In the genomic region with DNA sequence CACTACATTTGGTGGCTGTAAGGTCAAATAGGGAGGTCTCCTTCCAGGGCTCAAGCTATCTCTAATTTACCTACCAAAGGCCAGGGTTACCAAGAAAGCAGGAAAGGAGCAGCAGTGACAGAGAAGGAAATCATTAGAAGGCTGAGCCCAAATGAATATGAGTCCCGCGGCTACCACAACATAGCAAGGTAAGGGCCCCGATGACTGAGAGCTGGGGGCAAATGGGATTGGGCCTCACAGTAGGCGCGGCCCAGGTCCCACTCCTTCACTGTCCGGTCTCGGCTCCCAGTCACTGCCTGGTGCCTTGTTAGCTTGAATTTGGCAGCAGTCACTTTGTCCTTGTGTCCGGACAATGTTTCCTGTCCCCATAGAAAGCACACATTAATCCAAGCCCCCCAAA, we compare ENCODE assay signal across 22 mouse cellular contexts. TPM values are rescaled to one million over a fixed set of nuclear protein-coding genes. Genes with fewer than 3 reads are reported as not detected.
DNase-seq lines count a peak whose midpoint lies in the region; ATAC-seq and TF ChIP-seq lines count a peak whose summit lies in the region.
"Had no signal": no experiment of that assay in that cellular context is flagged by ENCODE, and none has a peak within 500 bp of the region (broad histone marks: within the 10 kb centered on the region; RNA-seq: fewer than 3 reads in every experiment).

No protein-coding gene starts in this region.

- no peak for ATAC-seq in heart, embryonic 12.5 days (ENCODE audit: insufficient number of reproducible peaks, low FRiP score)
- ATAC-seq in forebrain, embryonic 14.5 days: no peak
- ATAC-seq: activated CD4-positive, CD25-positive, alpha-beta regulatory T cell, adult 4 months; CD4-positive, CD25-positive, alpha-beta regulatory T cell, adult 4 months; Patski had no signal

- H3K4me3 ChIP-seq in heart, embryonic 12.5 days: no peak overlapping the region
- no peak overlapping the region for H3K4me3 ChIP-seq in heart, embryonic 10.5 days
- H3K4me3 ChIP-seq in CH12.LX (replicated peaks in 1 of 3; ENCODE audit: low read depth in 2 of 3, low read length in 2 of 3, poor library complexity in 1 of 3): no peak overlapping the region
- H3K4me3 ChIP-seq in forebrain, embryonic 14.5 days (ENCODE audit: low read depth, low read length): no peak overlapping the region

- in situ Hi-C loops in CH12.LX (cut with MboI; ENCODE audit: low pct_ligation_motif_present, low pct_unique_long_range_greater_than_20kb, low sequenced_read_pairs): no loop called here

- H3K79me2 ChIP-seq in CH12.LX (replicated peaks; ENCODE audit: control insufficient read depth, extremely low read depth, insufficient read depth, poor library complexity, severe bottlenecking): no peaks in the 10 kb centered on the region

- WGBS in heart, embryonic 12.5 days: 88% methylated on average over 8 of the region's 8 CpGs
- 86% methylated on average over 8 of the region's 8 CpGs for WGBS in heart, embryonic 10.5 days
- WGBS in forebrain, embryonic 14.5 days: 94% methylated on average over 8 of the region's 8 CpGs

- peaks cover 64% of the 10 kb centered on the region for H3K36me3 ChIP-seq in heart, embryonic 12.5 days
- peaks cover 47% of the 10 kb centered on the region for H3K36me3 ChIP-seq in heart, embryonic 10.5 days
- H3K36me3 ChIP-seq in CH12.LX (replicated peaks in 1 of 2; ENCODE audit: control insufficient read depth in 1 of 2, insufficient read depth in 1 of 2, low read length in 1 of 2): peaks cover 66 to 91% of the 10 kb centered on the region in 2 experiments
- peaks cover 7% of the 10 kb centered on the region for H3K36me3 ChIP-seq in forebrain, embryonic 14.5 days (ENCODE audit: control insufficient read depth, insufficient read depth, low read length)

- TF ChIP-seq RAD21 in CH12.LX (IDR thresholded peaks at IDR 0.05; ENCODE audit: low read depth, low read length): no peak

- H3K27ac ChIP-seq in heart, embryonic 12.5 days (ENCODE audit: poor library complexity, severe bottlenecking): no peak overlapping the region
- no peak overlapping the region for H3K27ac ChIP-seq in heart, embryonic 10.5 days
- H3K27ac ChIP-seq in CH12.LX (ENCODE audit: insufficient read depth, low read depth): 0 out of 2 replicates have a peak overlapping the region, but pooled peaks have one; percentile 20
- no peak overlapping the region for H3K27ac ChIP-seq in forebrain, embryonic 14.5 days (ENCODE audit: low read depth, low read length)

- H3K9ac ChIP-seq in heart, embryonic 12.5 days: no peak overlapping the region
- H3K9ac ChIP-seq in CH12.LX (ENCODE audit: insufficient read depth, low read depth): no peak overlapping the region
- no peak overlapping the region for H3K9ac ChIP-seq in forebrain, embryonic 14.5 days (ENCODE audit: low read length)

- DNase-seq in heart, adult 11 months: peak; percentile 88
- DNase-seq in heart, embryonic 10.5 days (ENCODE audit: low spot score): peak; percentile 70
- DNase-seq in heart, postnatal 4 days: no peak
- peak; percentile 37 for DNase-seq in testis, postnatal 10 days (ENCODE audit: low spot score)
- DNase-seq in testis, postnatal 14 days (ENCODE audit: low spot score): no peak
- DNase-seq in CH12.LX (ENCODE audit: extremely low read depth): no peak
- no peak for DNase-seq in forebrain, embryonic 14.5 days (ENCODE audit: low spot score)
- DNase-seq: adrenal gland, adult 2 months; adrenal gland, adult 8-10 months; adrenal gland, postnatal 10 days; adrenal gland, postnatal 14 days; adrenal gland, postnatal 25 days; adrenal gland, postnatal 36 days; B cell, adult 2 months; cerebellum, adult 11 months; cerebellum, adult 11-12 months; cerebellum, adult 18-20 months had no signal

- TF ChIP-seq POLR2A in CH12.LX (IDR thresholded peaks at IDR 0.05; ENCODE audit: low read depth, low read length): no peak; the same call in 1 of the 2 replicates

- no peaks in the 10 kb centered on the region for H3K9me3 ChIP-seq in heart, embryonic 12.5 days (replicated peaks)
- no peaks in the 10 kb centered on the region for H3K9me3 ChIP-seq in heart, embryonic 10.5 days
- no peaks in the 10 kb centered on the region for H3K9me3 ChIP-seq in CH12.LX (replicated peaks; ENCODE audit: low read length)
- no peaks in the 10 kb centered on the region for H3K9me3 ChIP-seq in forebrain, embryonic 14.5 days (replicated peaks; ENCODE audit: control insufficient read depth, low read length)
- H3K9me3 ChIP-seq: G1E had no signal

- peaks cover 12% of the 10 kb centered on the region for H3K4me1 ChIP-seq in heart, embryonic 12.5 days (replicated peaks)
- peaks cover 20% of the 10 kb centered on the region for H3K4me1 ChIP-seq in heart, embryonic 10.5 days
- H3K4me1 ChIP-seq in CH12.LX (ENCODE audit: control insufficient read depth in 1 of 2, insufficient read depth in 2 of 2): peaks cover 16 to 80% of the 10 kb centered on the region in 2 experiments
- no peaks in the 10 kb centered on the region for H3K4me1 ChIP-seq in forebrain, embryonic 14.5 days (ENCODE audit: control insufficient read depth, insufficient read depth, low read length)

- no peak for TF ChIP-seq CTCF in CH12.LX (conservative IDR thresholded peaks at IDR 0.05 in 1 of 2, IDR thresholded peaks at IDR 0.05 in 1 of 2; ENCODE audit: low read depth in 2 of 2, low read length in 2 of 2)

- H3K27me3 ChIP-seq in heart, embryonic 12.5 days (replicated peaks): no peaks in the 10 kb centered on the region
- peaks cover 18% of the 10 kb centered on the region for H3K27me3 ChIP-seq in heart, embryonic 10.5 days (ENCODE audit: insufficient read depth, poor library complexity, severe bottlenecking)
- no peaks in the 10 kb centered on the region for H3K27me3 ChIP-seq in CH12.LX (replicated peaks)
- H3K27me3 ChIP-seq in forebrain, embryonic 14.5 days (replicated peaks; ENCODE audit: control insufficient read depth, insufficient read depth, low read length): no peaks in the 10 kb centered on the region
- H3K27me3 ChIP-seq: Patski had no signal

- no peak for TF ChIP-seq EP300 in CH12.LX (IDR thresholded peaks at IDR 0.05; ENCODE audit: low read length)

- dilution Hi-C loops in CH12.LX (cut with MboI; ENCODE audit: extremely low pct_ligation_motif_present, extremely low pct_unique_long_range_greater_than_20kb, low sequenced_read_pairs): no loop called here

- no peak overlapping the region for H3K4me2 ChIP-seq in heart, embryonic 12.5 days
- H3K4me2 ChIP-seq in CH12.LX (ENCODE audit: insufficient read depth, low read depth, poor library complexity, severe bottlenecking): no peak overlapping the region
- H3K4me2 ChIP-seq in forebrain, embryonic 14.5 days (ENCODE audit: low read length): no peak overlapping the region

TF ChIP-seq in CH12.LX, 34 proteins besides CTCF, POLR2A, EP300 and RAD21:
- TF ChIP-seq JUN (IDR thresholded peaks at IDR 0.05; ENCODE audit: insufficient read depth, low read depth, low read length) (no peak), SIN3A (IDR thresholded peaks at IDR 0.05; ENCODE audit: low read length) (no peak), CHD1 (IDR thresholded peaks at IDR 0.05; ENCODE audit: low read depth, low read length) (no peak), USF2 (conservative IDR thresholded peaks at IDR 0.05; ENCODE audit: low read depth, low read length) (no peak), ZKSCAN1 (IDR thresholded peaks at IDR 0.05; ENCODE audit: borderline replicate concordance, low read depth, low read length) (no peak), USF1 (IDR thresholded peaks at IDR 0.05; ENCODE audit: low read depth, low read length) (no peak), TCF12 (IDR thresholded peaks at IDR 0.05; ENCODE audit: low read depth, low read length) (no peak), POLR2AphosphoS2 (IDR thresholded peaks at IDR 0.05; ENCODE audit: low read depth, low read length) (no peak), CHD2 (IDR thresholded peaks at IDR 0.05; ENCODE audit: low read length) (no peak), JUND (conservative IDR thresholded peaks at IDR 0.05; ENCODE audit: low read depth, low read length) (no peak), IRF4 (IDR thresholded peaks at IDR 0.05; ENCODE audit: low read depth, low read length) (no peak), MEF2A (IDR thresholded peaks at IDR 0.05; ENCODE audit: borderline replicate concordance, low read depth, low read length) (no peak), TBP (conservative IDR thresholded peaks at IDR 0.05; ENCODE audit: low read depth, low read length) (no peak), ZC3H11A (IDR thresholded peaks at IDR 0.05; ENCODE audit: low read depth, low read length) (no peak), SMC3 (IDR thresholded peaks at IDR 0.05; ENCODE audit: low read depth, low read length) (no peak)

RNA-seq across cellular contexts. Expression of a gene that starts 10.4 kb away (rescaled TPM):
- 22.6 and 23.8 TPM in 2 replicates for polyA plus RNA-seq in heart, embryonic 12.5 days (2016; fragmentation: Nextera tagmentation; extraction: Ambion mirVana)
- 19.2 and 22.1 TPM in 2 replicates for polyA plus RNA-seq in heart, embryonic 10.5 days (2016; fragmentation: Nextera tagmentation; extraction: Ambion mirVana)
- total RNA-seq in heart, postnatal 4 days (2021): 10 to 100 TPM; 13.0 to 16.0 TPM
- total RNA-seq in CH12.LX (2012; rRNA removed) (28.6 and 43.8 TPM in 2 replicates), CH12.LX (2014; rRNA removed) (15.4 and 19.3 TPM in 2 replicates)
- 12.7 and 14.9 TPM in 2 replicates for polyA plus RNA-seq in CH12.LX (2012; ENCODE audit: insufficient read length, low read depth)
- polyA plus RNA-seq in forebrain, embryonic 14.5 days (2014; fragmentation: Nextera tagmentation; extraction: Ambion mirVana): 13.5 and 17.8 TPM in 2 replicates

RNA-seq across cellular contexts. Expression of a gene that starts 25.2 kb away (rescaled TPM):
- 22.9 and 28.6 TPM in 2 replicates for polyA plus RNA-seq in heart, embryonic 12.5 days (2016; fragmentation: Nextera tagmentation; extraction: Ambion mirVana)
- polyA plus RNA-seq in heart, embryonic 10.5 days (2016; fragmentation: Nextera tagmentation; extraction: Ambion mirVana): 24.7 and 62.7 TPM in 2 replicates
- total RNA-seq in heart, postnatal 4 days (2021): 10 to 100 TPM; 45.6 to 53.6 TPM
- 7.8 and 12.7 TPM in 2 replicates for total RNA-seq in CH12.LX (2012; rRNA removed)
- 1.4 and 2.4 TPM in 2 replicates for total RNA-seq in CH12.LX (2014; rRNA removed)
- 6.7 and 7.9 TPM in 2 replicates for polyA plus RNA-seq in CH12.LX (2012; ENCODE audit: insufficient read length, low read depth)
- polyA plus RNA-seq in forebrain, embryonic 14.5 days (2014; fragmentation: Nextera tagmentation; extraction: Ambion mirVana): 8.0 and 8.1 TPM in 2 replicates
- total RNA-seq: G1E had no signal

RNA-seq across cellular contexts. Expression of a gene that starts 56.2 kb away (rescaled TPM):
- 19.9 and 22.5 TPM in 2 replicates for polyA plus RNA-seq in heart, embryonic 12.5 days (2016; fragmentation: Nextera tagmentation; extraction: Ambion mirVana)
- 15.9 and 24.6 TPM in 2 replicates for polyA plus RNA-seq in heart, embryonic 10.5 days (2016; fragmentation: Nextera tagmentation; extraction: Ambion mirVana)
- 10 to 100 TPM; 44.5 to 44.8 TPM for total RNA-seq in heart, postnatal 4 days (2021)
- total RNA-seq in CH12.LX (2012; rRNA removed) (31.9 and 38.5 TPM in 2 replicates), CH12.LX (2014; rRNA removed) (17.8 and 21.2 TPM in 2 replicates)
- 46.1 and 60.0 TPM in 2 replicates for polyA plus RNA-seq in CH12.LX (2012; ENCODE audit: insufficient read length, low read depth)
- polyA plus RNA-seq in forebrain, embryonic 14.5 days (2014; fragmentation: Nextera tagmentation; extraction: Ambion mirVana): 5.8 and 6.5 TPM in 2 replicates

Comparison
In these comparisons a context has a peak if more than half of its experiments do, and no peak if none do; other contexts are left out.
1. DNase-seq: peak in heart, adult 11 months (single experiment), heart, embryonic 10.5 days (single experiment) and testis, postnatal 10 days (single experiment); none in heart, postnatal 4 days (single experiment), testis, postnatal 14 days (single experiment), CH12.LX (single experiment) and forebrain, embryonic 14.5 days (single experiment).